Mouse (Mus musculus) thymus, postnatal 36 days (tissue): ENCODE measurements around the gene Fam89a.

ENCODE experiments used
- DNase-seq, 2 experiments: peaks; one replicate each; pipeline ENCODE4 v3.0.0; 2022; ENCODE audit warnings: mixed read lengths in 2 of 2

Gene Fam89a

GRCm38 (mm10) chr8:124751709-124752173, at the start of gene Fam89a:
Gene Fam89a (minus strand): TSS chr8:124751832.
- peak; percentile 66 to 72 for DNase-seq

- DNase-seq: no peak
These were observed 48.9 kb upstream of the Fam89a start for GRCm38 (mm10) chr8:124800542-124800941.

- no peak for DNase-seq
These were observed 44.3 kb upstream of the Fam89a start for GRCm38 (mm10) chr8:124795781-124796488.

- peak; percentile 47 to 48 for DNase-seq
These were observed 42.8 kb upstream of the Fam89a start for GRCm38 (mm10) chr8:124794486-124794780.

- DNase-seq: peak in 1 of 2 experiments; percentile 11
These were observed 42.2 kb upstream of the Fam89a start for GRCm38 (mm10) chr8:124793661-124794485.

DNA sequence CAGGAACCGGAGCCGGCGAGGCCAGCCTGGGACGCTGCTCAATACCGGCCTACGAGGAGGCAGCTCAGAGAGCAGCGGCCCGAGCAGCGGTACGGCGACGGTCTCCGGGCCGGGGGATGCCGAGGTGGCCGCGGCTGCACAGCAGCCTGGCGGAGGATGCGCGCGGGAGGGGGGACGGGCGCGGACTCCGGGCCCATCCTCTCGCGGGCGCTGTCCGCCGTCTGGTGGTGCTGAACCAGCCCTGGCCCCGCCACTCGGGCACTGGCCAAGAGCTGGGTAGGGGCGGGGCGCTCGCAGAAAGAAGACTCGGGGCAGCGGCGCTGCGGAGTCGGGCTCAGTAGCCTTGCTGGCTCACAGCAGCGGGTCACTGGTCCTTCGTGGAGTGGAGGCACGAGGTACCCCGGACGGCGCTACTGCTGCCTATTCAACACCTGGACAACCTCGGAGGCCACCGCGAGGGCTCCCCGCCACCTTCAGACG, 41.6 kb upstream of the Fam89a start:
- peak; percentile 78 to 82 for DNase-seq

- peak in 1 of 2 experiments; percentile 30 for DNase-seq
These were observed 41.1 kb upstream of the Fam89a start, which contains the start of gene Trim67 for GRCm38 (mm10) chr8:124792708-124793107. Gene Trim67 (plus strand): TSS chr8:124793092.

DNA sequence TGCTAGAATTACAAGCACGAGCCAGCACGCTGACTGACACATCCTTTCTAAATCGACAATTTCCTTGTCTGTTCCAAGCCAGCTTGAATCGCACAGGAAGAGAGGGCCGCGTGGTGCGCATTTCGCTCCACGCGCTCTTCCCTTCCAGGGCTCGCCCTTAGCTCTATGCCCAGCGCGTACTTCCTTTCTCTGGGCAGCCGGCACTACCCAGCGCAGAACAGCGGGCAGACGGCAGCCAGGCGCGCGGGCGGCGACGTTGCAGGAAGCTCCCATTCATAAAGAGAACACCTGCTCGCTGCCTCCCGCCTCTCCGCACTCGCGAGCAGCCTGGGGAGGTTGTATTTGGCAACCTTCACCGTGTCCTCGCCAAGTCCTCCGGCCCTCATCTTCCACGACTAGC, 40.6 kb upstream of the Fam89a start:
- peak; percentile 22 to 35 for DNase-seq

DNA sequence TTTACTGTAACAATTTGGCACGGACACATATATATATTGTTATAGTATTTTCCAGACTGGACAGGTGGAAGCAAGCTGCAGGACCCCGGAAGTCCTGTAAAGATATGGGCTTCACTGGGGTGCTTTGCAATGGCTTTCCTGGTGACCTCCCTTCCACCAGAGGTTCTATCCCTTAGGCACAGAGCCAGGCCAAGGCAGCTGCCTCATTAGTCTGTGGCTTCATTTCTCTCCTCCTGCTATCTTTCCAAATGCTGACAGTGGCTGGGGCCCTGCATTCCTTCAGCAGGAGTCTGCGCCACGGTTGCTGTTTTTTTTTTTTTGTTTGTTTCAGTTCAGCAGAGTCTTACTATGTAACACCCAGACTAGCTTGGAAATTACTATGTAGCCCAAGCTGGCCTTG, 40.1 kb upstream of the Fam89a start:
- no peak for DNase-seq

GRCm38 (mm10) chr8:124790676-124791075, 39.0 kb upstream of the Fam89a start:
- no peak for DNase-seq

GRCm38 (mm10) chr8:124784613-124785012, 33.0 kb upstream of the Fam89a start:
- DNase-seq: no peak

DNA sequence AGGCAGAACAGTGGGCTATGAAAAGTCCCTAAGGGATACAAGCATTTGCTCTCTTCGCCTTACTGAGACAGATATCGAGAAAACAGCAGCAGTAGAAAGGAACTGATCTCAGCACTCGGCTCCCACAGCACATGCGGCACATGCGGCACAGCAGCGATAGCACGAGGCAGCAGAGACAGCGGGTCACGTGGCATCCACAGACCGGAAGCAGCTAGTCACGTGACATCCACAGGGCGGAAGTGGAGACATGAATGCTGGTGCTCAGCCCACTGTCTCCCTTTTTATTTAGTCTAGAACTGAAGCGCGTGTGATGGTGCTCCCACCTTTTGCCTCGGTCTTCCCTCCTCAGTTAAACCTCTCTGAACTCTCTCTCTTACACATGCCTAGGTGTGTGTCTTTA, 31.6 kb upstream of the Fam89a start:
- no peak for DNase-seq

DNA sequence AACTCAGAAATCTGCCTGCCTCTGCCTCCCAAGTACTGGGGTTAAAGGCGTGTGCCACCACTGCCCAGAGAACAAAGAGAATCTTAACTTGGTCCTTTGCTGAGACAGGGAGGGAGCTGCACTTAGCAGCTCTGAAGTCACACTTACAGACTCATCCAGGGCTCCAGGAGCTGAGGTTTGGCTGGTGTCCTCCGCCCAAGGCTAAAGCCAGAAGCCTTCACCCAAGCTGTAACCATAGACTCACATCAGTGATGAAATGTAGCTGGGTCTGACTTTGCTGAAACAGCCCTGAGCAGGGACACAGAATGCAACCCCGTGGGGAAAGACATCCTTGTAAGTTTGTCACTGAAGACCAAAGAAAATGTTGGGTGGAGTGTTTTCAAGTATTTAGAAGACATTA, 30.8 kb upstream of the Fam89a start:
- DNase-seq: no peak

DNA sequence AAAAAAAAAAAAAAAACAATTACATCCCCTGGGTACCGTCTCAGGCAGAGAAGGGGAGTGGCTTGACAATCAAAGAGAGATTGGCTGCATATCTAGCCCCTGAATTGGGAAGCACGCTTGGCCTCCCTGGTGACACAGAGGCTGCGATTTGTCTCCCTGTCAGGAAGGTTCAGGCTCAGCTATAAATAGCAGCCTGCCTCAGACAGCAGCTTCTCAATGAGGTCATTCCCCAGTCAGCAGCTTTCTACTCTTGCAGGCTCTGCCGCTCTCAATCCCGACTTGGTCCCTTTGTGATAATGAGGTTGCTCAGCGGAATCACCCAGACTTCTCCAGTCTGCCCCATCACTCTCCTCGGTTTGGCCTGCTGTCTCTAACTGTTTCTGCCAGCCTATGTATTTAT, 28.6 kb upstream of the Fam89a start:
- DNase-seq: no peak

DNA sequence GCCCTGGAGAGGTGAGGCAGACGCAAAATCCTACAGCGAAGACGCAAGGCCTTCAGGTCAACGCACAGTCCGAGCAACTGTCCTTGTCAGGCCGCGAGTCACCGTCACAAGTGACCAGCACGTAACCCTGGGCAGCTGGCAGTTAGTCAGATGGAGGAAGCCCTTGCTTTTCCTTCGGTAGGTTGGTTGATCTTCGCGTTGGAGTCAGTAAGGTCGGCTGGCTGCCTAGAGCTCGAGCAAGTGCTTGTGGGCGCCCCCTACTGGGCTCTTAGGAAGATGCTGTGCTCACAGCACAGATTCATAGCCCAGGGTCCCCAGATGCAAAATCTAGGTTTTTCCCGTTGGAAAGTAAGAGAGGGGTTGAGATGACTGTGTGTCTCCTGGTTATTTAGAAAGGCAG, 24.1 kb upstream of the Fam89a start:
- DNase-seq: peak; percentile 49 to 58

- DNase-seq: no peak
These were observed 20.8 kb upstream of the Fam89a start for GRCm38 (mm10) chr8:124772389-124772788.

DNA sequence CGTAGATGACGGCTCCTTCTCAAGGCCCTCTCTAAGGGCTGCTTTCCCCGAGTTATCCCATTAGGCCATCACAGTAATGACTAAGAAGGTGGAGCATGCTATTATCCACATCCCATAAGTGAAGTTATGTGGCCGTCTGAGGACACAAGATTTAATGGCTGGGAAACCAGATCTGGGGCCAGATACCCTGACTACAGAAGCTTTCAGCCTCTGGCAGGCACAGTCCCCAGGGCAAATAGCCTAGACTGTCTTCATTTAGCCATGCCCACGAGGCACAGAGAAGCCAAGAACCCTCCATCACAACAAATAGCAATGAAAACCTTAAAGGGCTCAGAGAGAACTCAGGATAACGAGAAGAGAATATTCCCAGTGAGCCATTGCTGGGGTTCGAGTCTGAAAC, 11.4 kb upstream of the Fam89a start:
- DNase-seq: no peak

- DNase-seq: peak; percentile 47 to 59
These were observed 6.9 kb upstream of the Fam89a start for GRCm38 (mm10) chr8:124758544-124758943.

DNA sequence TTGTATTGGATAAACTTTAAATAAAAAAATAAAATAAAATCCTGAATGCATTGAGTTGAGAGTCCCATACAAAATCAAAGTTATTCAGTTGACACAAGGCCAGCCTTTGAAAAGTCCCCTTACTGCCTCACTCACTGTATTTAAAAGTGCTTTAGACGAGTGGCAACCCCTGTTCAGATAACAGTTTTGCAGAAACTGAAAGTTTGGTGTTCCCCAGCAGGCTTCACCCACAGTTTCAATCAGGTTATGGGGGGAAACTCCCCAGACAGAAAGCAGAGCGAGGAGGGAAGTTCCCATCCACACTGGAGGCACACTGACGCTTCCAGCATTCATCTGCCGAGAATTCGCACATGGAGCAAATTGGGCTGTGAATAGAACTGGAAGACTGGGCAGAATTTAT, 5.0 kb upstream of the Fam89a start:
- no peak for DNase-seq

GRCm38 (mm10) chr8:124756153-124756552, 4.5 kb upstream of the Fam89a start:
- no peak for DNase-seq

GRCm38 (mm10) chr8:124755481-124755880, 3.8 kb upstream of the Fam89a start:
- no peak for DNase-seq

GRCm38 (mm10) chr8:124754792-124755190, 3.2 kb upstream of the Fam89a start:
- no peak for DNase-seq

- DNase-seq: no peak
These were observed 2.6 kb upstream of the Fam89a start for GRCm38 (mm10) chr8:124754101-124754791.
